Mouse (Mus musculus) thymus, postnatal 36 days (tissue): ENCODE measurements around the gene Nup88.
"Not testable (repeated sequence)": the region's sequence is repeated elsewhere in the genome, so short reads cannot be mapped to it uniquely, and the experiment has no call there.

Source experiments
- DNase-seq, 2 experiments: peaks; one replicate each; pipeline ENCODE4 v3.0.0; 2022; ENCODE audit warnings: mixed read lengths in 2 of 2

Gene Nup88

GRCm38 (mm10) chr11:70969271-70969794 lies 440 bp downstream of the Nup88 start:
- DNase-seq, result no peak

GRCm38 (mm10) chr11:70964222-70964907 lies 5.4 kb downstream of the Nup88 start:
- no peak for DNase-seq

GRCm38 (mm10) chr11:70960786-70961554 lies 8.8 kb downstream of the Nup88 start:
- no peak for DNase-seq

- DNase-seq, result no peak
Observed at GRCm38 (mm10) chr11:70954711-70955110, 15.1 kb downstream of the Nup88 start.

- no peak for DNase-seq
Observed at GRCm38 (mm10) chr11:70944935-70945817, 24.6 kb downstream of the Nup88 start.

GRCm38 (mm10) chr11:70943651-70944050 lies 26.1 kb downstream of the Nup88 start:
- no peak for DNase-seq

- DNase-seq, result no peak
Observed at GRCm38 (mm10) chr11:70942596-70942995, 27.2 kb downstream of the Nup88 start.

- DNase-seq, result no peak
Observed at GRCm38 (mm10) chr11:70935316-70935715, 34.5 kb downstream of the Nup88 start.

- DNase-seq, result no peak
Observed at GRCm38 (mm10) chr11:70931461-70931860, 38.3 kb downstream of the Nup88 start.

GRCm38 (mm10) chr11:70919524-70919923 lies 50.2 kb downstream of the Nup88 start:
- no peak for DNase-seq

GRCm38 (mm10) chr11:70917896-70918295 lies 51.9 kb downstream of the Nup88 start:
- DNase-seq, result no peak

- DNase-seq, result no peak
Observed at GRCm38 (mm10) chr11:70911920-70912319, 57.9 kb downstream of the Nup88 start.

- DNase-seq, result no peak
Observed at GRCm38 (mm10) chr11:70911323-70911722, 58.5 kb downstream of the Nup88 start.

GRCm38 (mm10) chr11:70906681-70907080 lies 63.1 kb downstream of the Nup88 start:
- no peak for DNase-seq

GRCm38 (mm10) chr11:70898182-70898581 lies 71.6 kb downstream of the Nup88 start:
- not testable (repeated sequence) for DNase-seq

GRCm38 (mm10) chr11:70897680-70898079 lies 72.1 kb downstream of the Nup88 start:
- DNase-seq, result no peak
